Mouse (Mus musculus) gastrocnemius, postnatal 36 days (tissue): ENCODE data around the gene Nphs2. TPM values are rescaled to one million over a fixed set of nuclear protein-coding genes. Genes with fewer than 3 reads are reported as not detected.

ENCODE experiments used
- DNase-seq, 2 experiments: peaks; one replicate each; pipeline ENCODE4 v3.0.0; 2022
- intact Hi-C: fragments of 180-260 bp; cut with DNase I; formaldehyde crosslinking; loops from one replicate; pipeline ENCODE4 v1.15.1; 2025
- total RNA-seq, 2 experiments: library from RNA; stranded (reverse); gene quantifications; 2 replicates each; pipeline ENCODE4 v1.2.3; 2021

Nphs2 gene
- total RNA-seq, 2 experiments from 2014 or later, result not detected

DNA sequence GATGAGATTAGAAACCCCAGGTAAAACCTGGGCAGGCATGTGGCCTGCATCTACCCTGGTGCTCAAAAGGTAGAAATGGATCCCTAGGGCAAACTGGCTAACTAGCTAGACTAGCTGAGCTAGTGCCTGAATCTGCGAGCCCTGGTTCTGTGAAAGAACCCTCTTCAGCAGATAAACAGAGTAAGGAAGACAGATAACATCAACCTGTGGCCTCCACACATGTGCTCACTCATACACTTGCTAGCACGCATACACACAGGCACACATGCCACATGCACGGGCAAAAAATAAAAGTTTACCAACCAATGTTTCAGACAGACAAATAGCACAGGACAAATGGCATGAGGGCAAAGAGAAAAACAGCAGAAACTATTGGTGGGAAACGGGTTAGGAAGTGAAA is 39.9 kb downstream of the Nphs2 start:
- intact Hi-C loops, result no loop called here
- DNase-seq, result no peak

DNA sequence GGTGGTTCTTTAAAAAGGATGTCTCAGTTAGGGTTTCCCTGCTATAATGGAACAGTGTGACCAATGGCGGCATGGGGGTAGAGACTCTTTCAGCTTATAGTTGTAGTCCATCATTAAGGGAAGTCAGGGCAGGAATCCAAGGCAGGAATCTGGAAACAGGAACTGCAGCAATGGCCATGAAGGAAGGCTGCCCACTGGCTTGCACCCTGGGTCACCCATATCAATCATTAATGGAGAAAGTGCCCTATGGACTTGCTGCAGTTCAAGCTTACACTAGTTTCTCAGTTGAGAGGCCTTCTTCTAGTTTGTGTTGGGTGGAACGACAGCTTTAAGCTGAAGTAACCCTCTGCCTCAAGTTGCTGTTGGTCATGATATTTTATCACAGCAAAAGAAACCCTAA is 41.9 kb downstream of the Nphs2 start:
- intact Hi-C loops, result no loop called here
- no peak for DNase-seq

DNA sequence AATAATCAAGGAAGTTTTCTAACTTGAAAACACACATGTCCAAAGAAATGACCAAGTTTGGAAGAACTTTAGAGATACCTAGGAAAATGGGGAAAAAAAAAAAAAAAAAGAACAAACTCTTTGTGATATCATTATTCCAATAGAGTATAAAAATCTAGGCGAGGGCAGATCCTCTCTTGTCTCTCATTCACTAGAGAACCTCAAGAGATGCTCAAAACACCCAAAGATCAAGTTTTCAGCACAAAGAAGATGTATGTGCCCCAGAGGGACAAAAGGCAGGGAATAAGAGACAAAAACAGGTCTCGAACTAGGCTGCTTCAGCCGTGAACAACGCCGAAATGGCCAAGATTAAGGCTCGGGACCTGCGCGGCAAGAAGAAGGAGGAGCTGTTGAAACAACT is 55.2 kb downstream of the Nphs2 start, which contains the start of gene Gm2000:
Gene Gm2000 (plus strand): TSS at position 301 of the 400 bp plus-strand sequence.
- intact Hi-C loops, result no loop called here
- DNase-seq, result no peak

Other genes with a start within 250 kb of the Nphs2 start
- gene Fam163a, start 105.7 kb upstream of the Nphs2 start, total RNA-seq, result not detected
- gene Tdrd5, start 7.1 kb upstream of the Nphs2 start, total RNA-seq, result under 1 TPM in 1 of 2 experiments, not detected in 1; 0.10 TPM
- gene Gm2000, start 55.3 kb downstream of the Nphs2 start, total RNA-seq, result 100 to 1,000 TPM; 315 to 385 TPM
- gene Axdnd1, start 110.4 kb downstream of the Nphs2 start, total RNA-seq, result under 1 TPM in 1 of 2 experiments, not detected in 1; 0.28 TPM
- gene Soat1, start 163.6 kb downstream of the Nphs2 start, total RNA-seq, result 1 to 10 TPM; 4.0 to 5.6 TPM
- gene Gm10031, start 213.3 kb downstream of the Nphs2 start, total RNA-seq, result 10 to 100 TPM; 36.7 to 40.4 TPM
- gene Abl2, start 248.1 kb downstream of the Nphs2 start, total RNA-seq, result 10 to 100 TPM; 16.2 to 16.9 TPM